Mouse (Mus musculus) induced T-regulatory cell, adult 2 months (primary cell): ENCODE measurements at regions not wholly inside any gene's neighbourhood (a gene's known extent, or its start where the extent isn't known, plus 50 kb on each side); places are given as distances from the start of the nearest gene placed in this dataset.

Experiments used
- DNase-seq: peaks from one replicate; pipeline ENCODE4 v3.0.0-alpha.2; 2012; ENCODE audit warnings: low read depth

DNA sequence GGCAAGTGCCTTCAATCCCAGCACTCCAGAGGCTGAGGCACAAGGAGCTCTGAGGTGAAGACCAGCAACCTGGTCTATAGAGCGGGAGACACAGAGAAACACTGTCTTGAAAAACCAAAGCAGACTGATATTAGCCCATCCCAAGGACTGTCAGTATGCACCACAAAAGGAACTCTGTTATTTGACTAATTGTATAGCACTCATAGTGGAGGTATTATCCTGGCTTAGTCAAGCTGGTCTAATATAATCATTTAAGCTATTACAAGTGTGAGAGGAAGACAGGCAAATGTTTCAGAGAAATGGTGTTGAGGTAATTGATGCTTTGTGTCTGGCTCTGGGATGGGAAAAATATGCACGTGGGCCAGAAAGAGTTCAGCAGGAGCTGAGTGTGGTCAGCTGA lies 121.3 kb upstream of the Vegfc start:
- DNase-seq: no peak

DNA sequence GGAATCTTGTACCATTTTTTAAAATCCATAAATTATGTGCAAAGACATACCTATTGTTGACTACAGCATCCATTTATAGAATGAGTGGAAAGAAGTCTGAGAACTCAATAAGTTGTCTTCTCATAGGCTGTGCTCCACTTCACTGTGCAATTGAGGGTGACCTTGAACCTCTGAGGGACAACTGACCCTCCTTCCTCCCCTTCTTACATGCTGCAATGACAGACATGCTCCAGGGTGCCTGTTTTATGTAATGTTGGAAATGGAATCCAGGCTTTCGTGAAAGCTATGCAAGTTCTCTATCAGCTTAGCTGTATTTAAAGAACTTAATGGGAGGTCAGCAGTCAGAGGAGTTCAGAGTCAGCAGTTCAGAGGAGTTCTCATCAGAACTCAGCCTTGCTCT lies 118.9 kb upstream of the Vegfc start:
- no peak for DNase-seq

DNA sequence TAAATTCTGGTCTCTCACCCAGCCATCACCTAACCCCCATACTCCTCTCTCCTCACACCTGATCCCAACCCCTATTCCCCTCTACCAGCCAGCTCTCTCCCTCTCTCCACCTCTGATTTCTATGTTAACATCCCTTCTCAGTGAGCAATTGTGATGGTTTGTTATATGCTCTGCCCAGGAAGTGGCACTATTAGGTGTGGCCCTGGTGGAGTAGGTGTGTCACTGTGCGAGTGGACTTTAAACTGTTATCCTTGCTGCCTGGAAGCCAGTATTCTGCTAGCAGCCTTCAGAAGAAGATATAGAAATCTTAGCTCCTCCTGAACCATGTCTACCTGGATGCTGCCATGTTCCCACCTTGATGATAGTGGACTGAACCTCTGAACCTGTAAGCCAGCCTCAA lies 114.4 kb upstream of the Vegfc start:
- DNase-seq: no peak

DNA sequence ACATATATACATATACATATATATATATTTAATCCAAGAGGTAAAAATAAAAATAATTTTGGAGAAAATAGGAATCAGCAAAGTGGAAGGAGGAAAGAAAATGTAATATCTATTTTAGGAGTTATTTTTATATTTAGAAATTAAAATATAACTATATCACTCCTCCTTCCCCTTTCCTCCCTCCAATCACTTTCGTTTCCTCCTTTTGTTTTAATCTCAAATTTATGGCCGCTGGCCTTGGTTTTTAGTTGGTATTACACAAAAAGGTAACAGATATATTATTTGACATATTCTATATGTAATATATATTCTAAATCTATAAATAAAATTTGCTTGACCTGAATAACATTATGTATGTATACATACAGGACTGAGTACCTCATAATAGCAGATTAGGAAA lies 93.1 kb upstream of the Vegfc start:
- DNase-seq: no peak

DNA sequence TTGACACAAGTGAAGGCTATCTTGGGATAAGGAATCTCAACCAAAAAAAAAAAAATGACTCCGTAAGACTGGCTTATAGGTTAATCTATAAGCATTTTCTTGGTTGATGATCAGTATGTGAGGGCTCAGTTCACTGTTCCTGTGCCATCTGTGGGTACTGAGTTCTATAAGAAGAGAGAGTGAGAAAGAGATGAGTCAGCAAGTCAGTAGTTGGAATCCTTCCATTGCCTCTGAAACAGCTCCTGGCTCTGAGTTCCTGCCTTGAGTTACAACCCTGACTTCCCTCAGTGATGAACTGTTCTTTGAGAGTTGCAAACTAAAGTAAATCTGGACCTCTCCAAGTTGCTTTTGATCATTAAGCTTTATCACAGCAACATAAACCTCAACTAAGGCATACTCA lies 91.7 kb upstream of the Vegfc start:
- DNase-seq: no peak

DNA sequence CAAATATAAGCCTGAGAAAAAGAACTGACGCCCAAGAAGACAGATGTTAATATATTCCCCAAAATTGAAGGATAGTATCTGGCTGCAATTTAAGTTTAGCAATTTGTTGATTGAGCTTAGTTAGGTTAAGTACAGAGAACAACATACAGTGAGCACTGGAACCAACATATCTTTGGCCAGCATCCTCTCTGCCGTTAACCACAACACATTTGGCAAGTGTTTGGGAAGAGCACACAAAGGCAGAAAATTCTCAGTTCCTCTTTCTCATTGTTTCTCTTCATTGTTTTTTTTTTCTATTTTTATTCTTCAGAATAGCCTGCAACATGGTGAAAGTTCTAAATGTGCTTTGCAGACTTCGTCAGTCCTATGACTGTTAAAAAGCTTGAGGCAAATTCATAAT lies 83.2 kb upstream of the Vegfc start:
- no peak for DNase-seq

DNA sequence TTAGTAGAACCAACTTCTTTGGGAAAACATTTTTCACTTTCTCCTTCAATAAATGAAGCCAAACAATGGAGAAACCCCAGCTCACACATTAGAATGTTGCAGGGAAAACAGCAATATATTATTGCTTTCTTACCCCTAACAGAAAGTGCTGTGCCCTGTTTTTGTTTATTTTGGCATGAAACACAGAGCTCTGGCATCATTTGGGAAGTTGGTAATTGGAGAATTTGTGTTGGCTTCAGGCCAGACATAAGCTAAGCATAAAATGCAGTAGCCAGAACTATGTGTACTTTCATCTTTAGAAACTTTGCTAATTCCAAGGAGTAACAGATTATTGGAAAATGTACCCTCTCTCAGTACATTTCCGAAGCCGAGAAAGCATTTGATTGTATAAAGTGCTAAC lies 79.9 kb upstream of the Vegfc start:
- no peak for DNase-seq

DNA sequence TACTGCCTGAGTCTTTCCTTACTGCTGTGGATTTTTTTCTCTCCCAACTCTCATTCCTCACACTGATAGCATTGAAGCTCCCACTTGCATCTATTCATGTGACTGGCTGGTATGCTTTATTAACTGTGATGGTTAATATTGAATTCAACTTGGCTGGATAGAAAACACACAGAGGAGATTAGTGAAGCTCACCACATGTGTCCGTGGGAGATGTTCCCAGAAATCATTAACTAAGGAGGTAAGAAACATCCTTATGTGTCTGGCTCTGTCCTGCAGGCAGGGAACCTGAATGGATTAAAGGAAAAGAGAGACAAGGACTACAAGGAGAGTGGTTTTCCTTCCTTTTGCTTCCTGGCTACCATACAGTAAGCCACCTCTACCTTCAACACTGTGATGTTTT lies 74.5 kb upstream of the Vegfc start:
- no peak for DNase-seq

DNA sequence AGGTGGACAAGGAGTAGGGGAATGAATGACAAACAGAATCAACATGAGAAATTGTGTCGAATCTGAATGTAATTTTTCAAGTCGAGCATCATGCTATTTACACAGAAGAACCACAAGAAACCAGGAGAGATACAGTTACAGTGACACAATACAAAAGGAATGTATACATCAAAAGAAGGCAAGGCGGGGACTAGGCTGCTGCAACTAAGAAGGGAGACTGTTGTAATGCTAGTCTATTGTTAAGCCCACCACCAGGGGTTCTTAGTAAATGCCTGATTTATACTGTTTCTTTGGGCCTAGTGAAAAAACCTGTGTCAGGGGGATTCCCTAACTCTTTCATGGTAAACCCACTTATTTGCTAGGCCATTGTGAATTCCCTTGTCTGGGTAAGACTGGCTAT lies 63.3 kb upstream of the Vegfc start:
- no peak for DNase-seq

DNA sequence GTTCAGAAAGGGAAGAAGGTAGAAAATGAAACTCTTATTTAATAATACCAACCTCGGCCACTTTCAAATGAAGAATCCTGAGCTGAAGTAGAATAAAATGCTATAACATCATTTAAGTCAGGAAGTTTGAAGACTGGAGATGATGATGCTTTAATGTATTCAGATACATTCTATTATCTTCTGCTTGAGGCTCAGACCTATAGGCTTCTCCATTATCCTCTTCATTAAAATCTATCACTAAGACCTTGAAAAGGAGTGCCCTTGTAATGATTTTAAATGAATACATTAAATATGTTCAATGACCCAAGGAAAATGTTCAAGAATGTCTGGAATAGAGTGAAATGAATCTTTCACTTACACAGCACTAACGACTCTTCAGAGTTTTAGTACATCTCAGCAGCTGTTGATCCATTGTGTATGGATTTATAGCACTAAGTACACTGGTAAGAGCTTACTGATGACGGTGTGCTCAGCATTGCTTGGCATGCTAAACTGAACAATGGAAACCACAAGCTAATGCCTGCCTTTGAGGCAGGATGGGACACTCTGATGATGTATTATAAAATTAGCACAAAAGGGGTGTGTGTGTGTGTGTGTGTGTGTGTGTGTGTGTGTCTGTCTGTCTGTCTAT lies 58.8 kb upstream of the Vegfc start:
- DNase-seq: no peak
